Mouse (Mus musculus): ENCODE data around the gene Rac1.
"Not testable (repeated sequence)": the region's sequence is repeated elsewhere in the genome, so short reads cannot be mapped to it uniquely, and the experiment has no call there.

The Rac1 gene

GRCm38 (mm10) chr5:143525454-143526225, 2.2 kb downstream of the Rac1 start:
- no peak for DNase-seq

- DNase-seq = no peak
These were observed 5.0 kb downstream of the Rac1 start for GRCm38 (mm10) chr5:143522882-143523281.

- DNase-seq = peak in 1 of 2 experiments; percentile 61
These were observed 7.4 kb downstream of the Rac1 start for GRCm38 (mm10) chr5:143520415-143520814.

- peak in 1 of 2 experiments; percentile 43 for DNase-seq
These were observed 9.7 kb downstream of the Rac1 start for GRCm38 (mm10) chr5:143518045-143518591.

- peak in 1 of 2 experiments; percentile 57 for DNase-seq
These were observed 10.4 kb downstream of the Rac1 start for GRCm38 (mm10) chr5:143517436-143517835.

- DNase-seq = no peak
These were observed 10.8 kb downstream of the Rac1 start for GRCm38 (mm10) chr5:143517005-143517404.

GRCm38 (mm10) chr5:143514878-143515277, 13.0 kb downstream of the Rac1 start:
- no peak for DNase-seq

GRCm38 (mm10) chr5:143512305-143512704, 15.5 kb downstream of the Rac1 start:
- peak in 1 of 2 experiments; percentile 47 for DNase-seq

- DNase-seq = peak in 1 of 2 experiments; percentile 56
These were observed 16.3 kb downstream of the Rac1 start for GRCm38 (mm10) chr5:143511577-143511976.

- peak in 1 of 2 experiments; percentile 72 for DNase-seq
These were observed 18.1 kb downstream of the Rac1 start for GRCm38 (mm10) chr5:143509737-143510136.

GRCm38 (mm10) chr5:143509294-143509693, 18.5 kb downstream of the Rac1 start:
- no peak for DNase-seq

GRCm38 (mm10) chr5:143505545-143505944, 22.3 kb downstream of the Rac1 start:
- DNase-seq = no peak

GRCm38 (mm10) chr5:143505056-143505455, 22.8 kb downstream of the Rac1 start:
- DNase-seq = no peak

GRCm38 (mm10) chr5:143504453-143504852, 23.4 kb downstream of the Rac1 start:
- no peak for DNase-seq

GRCm38 (mm10) chr5:143503740-143504139, 24.1 kb downstream of the Rac1 start:
- DNase-seq = no peak

GRCm38 (mm10) chr5:143502899-143503557, 24.8 kb downstream of the Rac1 start:
- no peak for DNase-seq

- DNase-seq = no peak
These were observed 26.2 kb downstream of the Rac1 start for GRCm38 (mm10) chr5:143501649-143502048.

GRCm38 (mm10) chr5:143501140-143501539, 26.7 kb downstream of the Rac1 start:
- DNase-seq = no peak

GRCm38 (mm10) chr5:143500711-143501110, 27.1 kb downstream of the Rac1 start:
- not testable (repeated sequence) for DNase-seq

- no peak for DNase-seq
These were observed 28.1 kb downstream of the Rac1 start for GRCm38 (mm10) chr5:143499686-143500085.

- no peak for DNase-seq
These were observed 28.6 kb downstream of the Rac1 start for GRCm38 (mm10) chr5:143499197-143499596.

GRCm38 (mm10) chr5:143497451-143497850, 30.4 kb downstream of the Rac1 start:
- DNase-seq = no peak

- no peak for DNase-seq
These were observed 32.1 kb downstream of the Rac1 start for GRCm38 (mm10) chr5:143495708-143496107.

- no peak for DNase-seq
These were observed 34.7 kb downstream of the Rac1 start for GRCm38 (mm10) chr5:143493163-143493562.

Measured in lung, adult 18-20 months (tissue).